Mouse (Mus musculus): ENCODE measurements around the gene Pepd. TPM values are rescaled to one million over a fixed set of nuclear protein-coding genes. Genes with fewer than 3 reads are reported as not detected.

Gene Pepd
- polyA plus RNA-seq (2012; rRNA removed), result 63.2 and 82.2 TPM in 2 replicates

GRCm38 (mm10) chr7:34911919-34912897 lies at the start of gene Pepd:
Gene Pepd (plus strand): TSS chr7:34912379.

GRCm38 (mm10) chr7:35056436-35056864 lies 144.3 kb downstream of the Pepd start, which contains the start of gene Cebpg:
Gene Cebpg (minus strand): TSS chr7:35056573.

Other genes with a start within 250 kb of the Pepd start
- 3.7 and 4.0 TPM in 2 replicates for gene Chst8, start 99.7 kb upstream of the Pepd start, polyA plus RNA-seq (2012; rRNA removed)
- 7.6 and 8.2 TPM in 2 replicates for gene Cebpg, start 144.2 kb downstream of the Pepd start, polyA plus RNA-seq (2012; rRNA removed)
- gene Cebpa, start 206.9 kb downstream of the Pepd start, polyA plus RNA-seq (2012; rRNA removed), result 86.9 and 95.2 TPM in 2 replicates